Mouse (Mus musculus): ENCODE measurements around the gene Reln. TPM values are rescaled to one million over a fixed set of nuclear protein-coding genes. Genes with fewer than 3 reads are reported as not detected.

The Reln gene
- polyA plus RNA-seq, 1 experiment = 0.04 TPM

DNA sequence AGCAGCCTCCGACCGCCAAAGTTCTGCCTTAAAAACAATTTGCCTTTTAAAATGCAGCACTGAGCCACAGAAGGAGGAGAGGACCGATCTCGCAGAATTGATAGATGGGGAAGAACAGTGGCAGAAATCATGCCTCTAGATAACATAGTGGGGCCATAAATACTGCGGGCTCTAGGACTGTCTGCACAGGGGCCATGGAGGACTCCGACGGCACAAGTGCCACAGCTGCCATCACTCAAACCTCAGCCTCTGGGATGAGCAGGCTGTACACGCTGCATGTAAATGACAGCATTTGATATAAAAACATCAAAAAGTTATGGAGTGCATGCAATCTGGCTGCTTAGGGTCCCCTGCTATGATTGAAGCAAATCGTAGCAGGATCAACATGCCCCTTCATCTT is 227.6 kb downstream of the Reln start:
- Histone ChIP-seq H3K27me3 (ENCODE audit: control insufficient read depth, insufficient read depth, insufficient read length) (no peaks in the 10 kb centered on the region), H3K4me2 (ENCODE audit: low read depth) (no peak overlapping the region), H3K79me2 (ENCODE audit: control insufficient read depth, insufficient read depth) (no peaks in the 10 kb centered on the region), H3K4me3 (no peak overlapping the region), H3ac (ENCODE audit: control insufficient read depth, insufficient read length) (no peak overlapping the region), H3K36me3 (ENCODE audit: control insufficient read depth, insufficient read depth) (no peaks in the 10 kb centered on the region)
- TF ChIP-seq E2F4 (IDR thresholded peaks at IDR 0.05; ENCODE audit: insufficient read depth) (no peak), REST (IDR thresholded peaks at IDR 0.05; ENCODE audit: insufficient read depth, insufficient read length) (no peak), POLR2A (IDR thresholded peaks at IDR 0.05; ENCODE audit: insufficient read length, low read depth) (no peak), TCF3 (IDR thresholded peaks at IDR 0.05; ENCODE audit: insufficient read length, low read depth) (no peak), TCF12 (IDR thresholded peaks at IDR 0.05; ENCODE audit: insufficient read depth, poor library complexity, severe bottlenecking) (no peak), USF1 (IDR thresholded peaks at IDR 0.05; ENCODE audit: low read depth) (no peak), POLR2AphosphoS2 (IDR thresholded peaks at IDR 0.05; ENCODE audit: insufficient read length, low read depth) (no peak), MAX (IDR thresholded peaks at IDR 0.05; ENCODE audit: low read depth) (no peak), CEBPB (IDR thresholded peaks at IDR 0.05; ENCODE audit: insufficient read depth, poor library complexity, severe bottlenecking) (no peak), MYOG (IDR thresholded peaks at IDR 0.05; ENCODE audit: control insufficient read depth in 1 of 3, insufficient read depth in 1 of 3, insufficient read length in 2 of 3, low read depth in 2 of 3) (no peak), MYOD1 (IDR thresholded peaks at IDR 0.05; ENCODE audit: control insufficient read depth in 1 of 3, insufficient read length in 2 of 3, low read depth in 2 of 3) (no peak), SRF (IDR thresholded peaks at IDR 0.05; ENCODE audit: control insufficient read depth, insufficient read length, low read depth) (no peak)

GRCm38 (mm10) chr5:22106811-22107485 is 237.6 kb downstream of the Reln start:
- Histone ChIP-seq H3K79me2 (ENCODE audit: control insufficient read depth, insufficient read depth) (no peaks in the 10 kb centered on the region), H3K4me2 (ENCODE audit: low read depth) (no peak overlapping the region), H3K36me3 (ENCODE audit: control insufficient read depth, insufficient read depth) (no peaks in the 10 kb centered on the region), H3ac (ENCODE audit: control insufficient read depth, insufficient read length) (no peak overlapping the region), H3K4me3 (no peak overlapping the region), H3K27me3 (ENCODE audit: control insufficient read depth, insufficient read depth, insufficient read length) (no peaks in the 10 kb centered on the region)
- TF ChIP-seq POLR2AphosphoS2 (IDR thresholded peaks at IDR 0.05; ENCODE audit: insufficient read length, low read depth) (no peak), REST (IDR thresholded peaks at IDR 0.05; ENCODE audit: insufficient read depth, insufficient read length) (no peak), CEBPB (IDR thresholded peaks at IDR 0.05; ENCODE audit: insufficient read depth, poor library complexity, severe bottlenecking) (no peak), TCF12 (IDR thresholded peaks at IDR 0.05; ENCODE audit: insufficient read depth, poor library complexity, severe bottlenecking) (no peak), MYOG (IDR thresholded peaks at IDR 0.05; ENCODE audit: control insufficient read depth in 1 of 3, insufficient read depth in 1 of 3, insufficient read length in 2 of 3, low read depth in 2 of 3) (no peak), SRF (IDR thresholded peaks at IDR 0.05; ENCODE audit: control insufficient read depth, insufficient read length, low read depth) (no peak), TCF3 (IDR thresholded peaks at IDR 0.05; ENCODE audit: insufficient read length, low read depth) (no peak), USF1 (IDR thresholded peaks at IDR 0.05; ENCODE audit: low read depth) (no peak), MAX (IDR thresholded peaks at IDR 0.05; ENCODE audit: low read depth) (no peak), POLR2A (IDR thresholded peaks at IDR 0.05; ENCODE audit: insufficient read length, low read depth) (no peak), MYOD1 (IDR thresholded peaks at IDR 0.05; ENCODE audit: control insufficient read depth in 1 of 3, insufficient read length in 2 of 3, low read depth in 2 of 3) (no peak), E2F4 (IDR thresholded peaks at IDR 0.05; ENCODE audit: insufficient read depth) (no peak)

DNA sequence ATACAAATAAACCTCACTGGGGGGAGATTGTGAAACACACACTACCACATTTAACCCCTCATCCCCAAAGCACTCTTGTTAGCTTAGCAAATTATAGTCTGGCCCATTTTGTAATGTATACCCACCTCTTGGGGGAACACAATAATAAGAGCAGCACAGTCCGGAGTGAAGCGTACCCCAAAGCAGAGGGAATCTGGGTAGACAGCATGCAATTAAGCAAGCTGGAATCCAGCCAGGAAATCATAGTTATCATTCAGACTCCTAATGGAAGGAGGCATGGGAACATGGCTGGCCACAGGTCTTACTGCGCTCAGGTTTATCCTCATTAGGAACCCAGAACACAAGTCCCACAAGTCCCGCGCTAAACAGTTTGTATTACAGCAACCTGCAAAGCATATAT is 249.5 kb downstream of the Reln start:
- Histone ChIP-seq H3ac (ENCODE audit: control insufficient read depth, insufficient read length) (no peak overlapping the region), H3K27me3 (ENCODE audit: control insufficient read depth, insufficient read depth, insufficient read length) (no peaks in the 10 kb centered on the region), H3K36me3 (ENCODE audit: control insufficient read depth, insufficient read depth) (no peaks in the 10 kb centered on the region), H3K79me2 (ENCODE audit: control insufficient read depth, insufficient read depth) (no peaks in the 10 kb centered on the region), H3K4me3 (no peak overlapping the region), H3K4me2 (ENCODE audit: low read depth) (no peak overlapping the region)
- TF ChIP-seq CEBPB (IDR thresholded peaks at IDR 0.05; ENCODE audit: insufficient read depth, poor library complexity, severe bottlenecking) (no peak), REST (IDR thresholded peaks at IDR 0.05; ENCODE audit: insufficient read depth, insufficient read length) (no peak), POLR2AphosphoS2 (IDR thresholded peaks at IDR 0.05; ENCODE audit: insufficient read length, low read depth) (no peak), SRF (IDR thresholded peaks at IDR 0.05; ENCODE audit: control insufficient read depth, insufficient read length, low read depth) (no peak), USF1 (IDR thresholded peaks at IDR 0.05; ENCODE audit: low read depth) (no peak), TCF12 (IDR thresholded peaks at IDR 0.05; ENCODE audit: insufficient read depth, poor library complexity, severe bottlenecking) (no peak)

GRCm38 (mm10) chr5:22094043-22094442 is 250.5 kb downstream of the Reln start:
- TF ChIP-seq POLR2A (IDR thresholded peaks at IDR 0.05; ENCODE audit: insufficient read length, low read depth) (no peak), MAX (IDR thresholded peaks at IDR 0.05; ENCODE audit: low read depth) (no peak), REST (IDR thresholded peaks at IDR 0.05; ENCODE audit: insufficient read depth, insufficient read length) (no peak), TCF12 (IDR thresholded peaks at IDR 0.05; ENCODE audit: insufficient read depth, poor library complexity, severe bottlenecking) (no peak), MYOG (IDR thresholded peaks at IDR 0.05; ENCODE audit: control insufficient read depth in 1 of 3, insufficient read depth in 1 of 3, insufficient read length in 2 of 3, low read depth in 2 of 3) (no peak), CEBPB (IDR thresholded peaks at IDR 0.05; ENCODE audit: insufficient read depth, poor library complexity, severe bottlenecking) (no peak), MYOD1 (IDR thresholded peaks at IDR 0.05; ENCODE audit: control insufficient read depth in 1 of 3, insufficient read length in 2 of 3, low read depth in 2 of 3) (no peak), POLR2AphosphoS2 (IDR thresholded peaks at IDR 0.05; ENCODE audit: insufficient read length, low read depth) (no peak), TCF3 (IDR thresholded peaks at IDR 0.05; ENCODE audit: insufficient read length, low read depth) (no peak), USF1 (IDR thresholded peaks at IDR 0.05; ENCODE audit: low read depth) (no peak), E2F4 (IDR thresholded peaks at IDR 0.05; ENCODE audit: insufficient read depth) (no peak), SRF (IDR thresholded peaks at IDR 0.05; ENCODE audit: control insufficient read depth, insufficient read length, low read depth) (no peak)
- H3K4me2 ChIP-seq (ENCODE audit: low read depth) = no peak overlapping the region
- no peaks in the 10 kb centered on the region for H3K79me2 ChIP-seq (ENCODE audit: control insufficient read depth, insufficient read depth)
- H3K27me3 ChIP-seq (ENCODE audit: control insufficient read depth, insufficient read depth, insufficient read length) = no peaks in the 10 kb centered on the region
- H3ac ChIP-seq (ENCODE audit: control insufficient read depth, insufficient read length) = no peak overlapping the region
- H3K36me3 ChIP-seq (ENCODE audit: control insufficient read depth, insufficient read depth) = no peaks in the 10 kb centered on the region
- no peak overlapping the region for H3K4me3 ChIP-seq
